Mouse (Mus musculus): ENCODE results near the gene Dnm1. TPM values are rescaled to one million over a fixed set of nuclear protein-coding genes. Genes with fewer than 3 reads are reported as not detected.
A peak's percentile ranks its signal among the peaks of the same experiment; 100 is the strongest.
"Not testable (repeated sequence)": the region's sequence is repeated elsewhere in the genome, so short reads cannot be mapped to it uniquely, and the experiment has no call there.

The Dnm1 gene
- polyA plus RNA-seq, 1 experiment from 2014 or later: 71.2 TPM

GRCm38 (mm10) chr2:32302952-32303351, 50.2 kb downstream of the Dnm1 start:
- Histone ChIP-seq H3K9ac (ENCODE audit: low read depth, low read length) (no peak overlapping the region), H3K27me3 (replicated peaks; ENCODE audit: control insufficient read depth, insufficient read depth, low read length) (no peaks in the 10 kb centered on the region), H3K4me1 (ENCODE audit: control insufficient read depth, insufficient read depth, low read depth, low read length) (no peaks in the 10 kb centered on the region), H3K4me2 (ENCODE audit: low read length) (no peak overlapping the region), H3K9me3 (ENCODE audit: control insufficient read depth, low read length) (no peaks in the 10 kb centered on the region), H3K4me3 (ENCODE audit: low read length) (no peak overlapping the region), H3K36me3 (ENCODE audit: control insufficient read depth, insufficient read depth, low read length) (peaks cover 59% of the 10 kb centered on the region), H3K27ac (ENCODE audit: low read depth, low read length) (no peak overlapping the region)
- 91% methylated on average over 10 of the region's 10 CpGs for WGBS
- no peak for ATAC-seq

- no peaks in the 10 kb centered on the region for H3K27me3 ChIP-seq (replicated peaks; ENCODE audit: control insufficient read depth, insufficient read depth, low read length)
- 90% methylated on average over 4 of the region's 4 CpGs for WGBS
- ATAC-seq: no peak
- no peaks in the 10 kb centered on the region for H3K4me1 ChIP-seq (ENCODE audit: control insufficient read depth, insufficient read depth, low read depth, low read length)
- no peaks in the 10 kb centered on the region for H3K9me3 ChIP-seq (ENCODE audit: control insufficient read depth, low read length)
- peaks cover 41% of the 10 kb centered on the region for H3K36me3 ChIP-seq (ENCODE audit: control insufficient read depth, insufficient read depth, low read length)
- no peak overlapping the region for H3K4me3 ChIP-seq (ENCODE audit: low read length)
- no peak overlapping the region for H3K9ac ChIP-seq (ENCODE audit: low read depth, low read length)
- no peak overlapping the region for H3K27ac ChIP-seq (ENCODE audit: low read depth, low read length)
- H3K4me2 ChIP-seq (ENCODE audit: low read length): no peak overlapping the region
These were observed 53.7 kb downstream of the Dnm1 start for GRCm38 (mm10) chr2:32299469-32299868.

- H3K27ac ChIP-seq (ENCODE audit: low read depth, low read length); ATAC-seq; H3K9me3 ChIP-seq (ENCODE audit: control insufficient read depth, low read length); H3K4me1 ChIP-seq (ENCODE audit: control insufficient read depth, insufficient read depth, low read depth, low read length); H3K4me2 ChIP-seq (ENCODE audit: low read length); H3K4me3 ChIP-seq (ENCODE audit: low read length); H3K27me3 ChIP-seq (replicated peaks; ENCODE audit: control insufficient read depth, insufficient read depth, low read length); H3K9ac ChIP-seq (ENCODE audit: low read depth, low read length): not testable (repeated sequence)
- H3K36me3 ChIP-seq (ENCODE audit: control insufficient read depth, insufficient read depth, low read length): peaks cover 19% of the 10 kb centered on the region
- 88% methylated on average over 2 of the region's 2 CpGs for WGBS
These were observed 57.3 kb downstream of the Dnm1 start for GRCm38 (mm10) chr2:32295842-32296241.

DNA sequence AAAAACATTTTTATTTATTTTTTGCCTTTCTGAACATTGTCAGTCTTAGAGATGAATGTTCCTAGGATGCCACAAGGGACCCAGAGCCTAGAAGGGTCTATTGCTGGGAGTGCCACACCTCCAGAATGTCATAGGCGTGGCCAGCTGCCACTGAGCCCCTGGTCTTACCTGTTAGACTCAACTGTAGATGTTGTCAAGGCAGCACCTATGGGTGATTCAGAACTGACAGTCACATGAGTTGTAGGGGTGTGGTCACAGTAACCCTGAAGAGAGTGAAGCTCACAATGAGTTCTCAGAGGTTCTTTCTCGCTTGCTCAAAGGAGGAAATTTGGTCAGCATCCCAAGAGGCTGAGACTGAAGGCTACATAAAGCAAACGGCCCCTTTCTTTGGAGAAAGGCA, 57.9 kb downstream of the Dnm1 start:
- WGBS: 83% methylated on average over 3 of the region's 3 CpGs
- H3K4me3 ChIP-seq (ENCODE audit: low read length): no peak overlapping the region
- ATAC-seq: no peak
- no peak overlapping the region for H3K4me2 ChIP-seq (ENCODE audit: low read length)
- no peak overlapping the region for H3K9ac ChIP-seq (ENCODE audit: low read depth, low read length)
- no peaks in the 10 kb centered on the region for H3K4me1 ChIP-seq (ENCODE audit: control insufficient read depth, insufficient read depth, low read depth, low read length)
- no peak overlapping the region for H3K27ac ChIP-seq (ENCODE audit: low read depth, low read length)
- no peaks in the 10 kb centered on the region for H3K9me3 ChIP-seq (ENCODE audit: control insufficient read depth, low read length)
- H3K27me3 ChIP-seq (replicated peaks; ENCODE audit: control insufficient read depth, insufficient read depth, low read length): no peaks in the 10 kb centered on the region
- H3K36me3 ChIP-seq (ENCODE audit: control insufficient read depth, insufficient read depth, low read length): peaks cover 19% of the 10 kb centered on the region

DNA sequence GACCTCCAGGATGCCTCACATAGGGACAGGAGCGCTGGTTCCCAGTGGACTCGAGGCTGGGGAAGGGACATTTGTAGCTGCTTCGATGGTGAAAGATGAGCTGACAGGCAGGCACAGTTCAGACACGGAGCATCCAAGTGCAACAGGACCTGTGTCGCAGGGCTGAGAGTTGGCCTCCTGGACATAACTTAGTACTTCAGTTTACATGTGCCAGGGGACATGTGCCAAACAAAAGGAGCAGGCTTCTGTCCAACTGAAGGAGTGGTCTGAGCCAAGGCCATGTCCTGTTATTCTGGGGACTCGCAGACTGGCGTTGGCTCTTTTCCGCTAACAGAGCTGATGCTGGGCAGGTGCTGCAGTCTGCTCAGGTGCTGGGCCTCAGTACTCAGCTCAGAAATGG, 58.8 kb downstream of the Dnm1 start:
- Histone ChIP-seq H3K27me3 (replicated peaks; ENCODE audit: control insufficient read depth, insufficient read depth, low read length) (no peaks in the 10 kb centered on the region), H3K36me3 (ENCODE audit: control insufficient read depth, insufficient read depth, low read length) (peaks cover 19% of the 10 kb centered on the region), H3K27ac (ENCODE audit: low read depth, low read length) (no peak overlapping the region), H3K4me1 (ENCODE audit: control insufficient read depth, insufficient read depth, low read depth, low read length) (peaks cover 3% of the 10 kb centered on the region), H3K4me2 (ENCODE audit: low read length) (no peak overlapping the region), H3K9me3 (ENCODE audit: control insufficient read depth, low read length) (no peaks in the 10 kb centered on the region), H3K4me3 (ENCODE audit: low read length) (no peak overlapping the region), H3K9ac (ENCODE audit: low read depth, low read length) (no peak overlapping the region)
- ATAC-seq: no peak
- WGBS: 76% methylated on average over 8 of the region's 8 CpGs

DNA sequence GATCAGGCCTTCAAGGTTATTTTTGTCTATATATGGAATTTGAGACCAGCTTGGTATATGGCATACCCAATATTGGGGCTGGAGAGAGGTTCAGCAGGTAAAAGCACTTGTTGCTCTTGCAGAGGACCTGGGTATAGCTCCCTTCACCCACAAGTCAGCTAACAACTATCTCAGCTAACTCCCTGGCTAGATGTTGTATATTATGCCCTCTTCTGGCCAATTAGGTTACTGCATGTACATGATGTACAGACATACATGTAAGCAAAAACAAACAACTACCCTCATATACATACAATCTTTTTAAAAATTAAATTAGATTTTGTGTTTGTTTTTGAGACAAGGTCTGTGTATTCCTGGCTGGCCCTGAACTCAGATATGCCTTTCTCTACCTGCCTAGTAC, 63.6 kb downstream of the Dnm1 start:
- no peak overlapping the region for H3K9ac ChIP-seq (ENCODE audit: low read depth, low read length)
- no peak overlapping the region for H3K27ac ChIP-seq (ENCODE audit: low read depth, low read length)
- peaks cover 7% of the 10 kb centered on the region; the same call in 1 of the 2 replicates for H3K36me3 ChIP-seq (ENCODE audit: control insufficient read depth, insufficient read depth, low read length)
- peaks cover 17% of the 10 kb centered on the region for H3K4me1 ChIP-seq (ENCODE audit: control insufficient read depth, insufficient read depth, low read depth, low read length)
- H3K9me3 ChIP-seq (ENCODE audit: control insufficient read depth, low read length): no peaks in the 10 kb centered on the region
- ATAC-seq: no peak
- H3K4me2 ChIP-seq (ENCODE audit: low read length): peak overlapping the region; percentile 84
- H3K27me3 ChIP-seq (replicated peaks; ENCODE audit: control insufficient read depth, insufficient read depth, low read length): no peaks in the 10 kb centered on the region
- no peak overlapping the region for H3K4me3 ChIP-seq (ENCODE audit: low read length)

DNA sequence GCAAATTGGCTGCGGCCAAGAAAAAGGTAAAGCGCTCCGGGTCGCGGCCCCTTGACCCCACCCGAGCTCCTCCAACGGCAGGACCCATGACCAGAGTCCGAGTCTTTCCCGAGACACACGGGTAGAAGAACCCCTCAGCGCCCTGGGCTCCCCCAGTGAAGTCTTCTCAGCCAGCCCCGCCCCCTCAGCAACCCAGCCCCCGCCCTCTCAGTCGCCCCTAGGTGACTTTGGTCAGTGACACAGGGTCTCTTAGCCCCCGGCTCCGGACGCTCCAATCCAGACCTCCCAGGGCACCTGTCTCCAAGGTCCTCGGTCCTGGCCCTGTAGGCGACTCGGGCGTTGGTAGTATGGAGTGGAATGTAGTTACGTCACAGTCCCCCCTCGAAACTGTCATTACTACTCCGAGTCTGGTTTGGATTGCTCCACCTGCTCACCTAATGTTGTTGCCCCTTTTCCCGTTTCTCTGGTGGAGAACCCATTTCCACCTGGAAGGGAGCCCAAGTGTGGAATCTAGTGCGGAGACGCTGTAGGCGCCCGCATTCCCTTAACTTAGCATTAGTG, 64.7 kb downstream of the Dnm1 start:
- 2% methylated on average over 25 of the region's 29 CpGs for WGBS
- peaks cover 12% of the 10 kb centered on the region; the same call in 1 of the 2 replicates for H3K36me3 ChIP-seq (ENCODE audit: control insufficient read depth, insufficient read depth, low read length)
- H3K4me3 ChIP-seq (ENCODE audit: low read length): peak overlapping the region; percentile 83
- H3K9me3 ChIP-seq (ENCODE audit: control insufficient read depth, low read length): no peaks in the 10 kb centered on the region
- peak; percentile 69 for ATAC-seq
- peak overlapping the region; percentile 76 for H3K27ac ChIP-seq (ENCODE audit: low read depth, low read length)
- peak overlapping the region; percentile 84 for H3K4me2 ChIP-seq (ENCODE audit: low read length)
- H3K4me1 ChIP-seq (ENCODE audit: control insufficient read depth, insufficient read depth, low read depth, low read length): peaks cover 17% of the 10 kb centered on the region
- H3K27me3 ChIP-seq (replicated peaks; ENCODE audit: control insufficient read depth, insufficient read depth, low read length): no peaks in the 10 kb centered on the region
- H3K9ac ChIP-seq (ENCODE audit: low read depth, low read length): peak overlapping the region; percentile 85

- Histone ChIP-seq H3K36me3 (ENCODE audit: control insufficient read depth, insufficient read depth, low read length) (0 out of 2 replicates have a peak, but pooled peaks cover 10% of the 10 kb centered on the region), H3K4me2 (ENCODE audit: low read length) (peak within 1 kb of the TSS; percentile 93), H3K27me3 (replicated peaks; ENCODE audit: control insufficient read depth, insufficient read depth, low read length) (no peaks in the 10 kb centered on the region), H3K9me3 (ENCODE audit: control insufficient read depth, low read length) (no peaks in the 10 kb centered on the region), H3K27ac (ENCODE audit: low read depth, low read length) (peak within 1 kb of the TSS; percentile 83), H3K4me3 (ENCODE audit: low read length) (peak within 1 kb of the TSS; percentile 83), H3K4me1 (ENCODE audit: control insufficient read depth, insufficient read depth, low read depth, low read length) (peaks cover 17% of the 10 kb centered on the region), H3K9ac (ENCODE audit: low read depth, low read length) (peak within 1 kb of the TSS; percentile 89)
- WGBS: under 1% methylated on average over 37 of the region's 41 CpGs
- peak; percentile 99 for ATAC-seq
These were observed 65.2 kb downstream of the Dnm1 start, which contains the start of gene Swi5 for GRCm38 (mm10) chr2:32287923-32288367. TSS of gene Swi5 (minus strand) at chr2:32288075.

DNA sequence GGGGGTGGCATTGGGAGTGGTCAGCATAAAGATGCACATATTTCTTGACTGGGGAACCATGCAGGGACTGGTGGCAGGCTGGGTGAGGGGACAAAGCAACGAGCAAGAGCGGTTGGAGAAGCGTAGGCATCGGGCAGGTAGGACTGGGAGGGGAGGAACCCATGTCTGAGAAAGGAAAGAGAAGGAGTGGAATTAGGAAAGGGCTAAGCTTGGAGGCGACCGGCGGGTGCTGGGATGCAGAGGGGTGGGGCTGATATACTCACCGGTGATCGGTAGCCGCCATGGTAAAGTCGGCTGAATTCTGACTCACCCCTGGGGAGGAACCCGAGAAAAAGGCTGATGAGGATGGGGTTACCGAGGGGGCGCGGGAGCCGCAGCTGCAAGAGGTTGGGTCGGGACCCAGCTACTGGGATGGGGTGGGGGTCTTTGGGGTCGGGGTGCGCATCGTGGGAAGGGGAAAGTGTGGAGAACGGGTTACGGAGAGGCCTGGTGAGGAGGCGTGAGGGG, 65.8 kb downstream of the Dnm1 start, which contains the start of gene Golga2:
Golga2 (plus strand) TSS at position 51 of the 507 bp plus-strand sequence.
- 0 out of 2 replicates have a peak, but pooled peaks cover 8% of the 10 kb centered on the region for H3K36me3 ChIP-seq (ENCODE audit: control insufficient read depth, insufficient read depth, low read length)
- H3K9ac ChIP-seq (ENCODE audit: low read depth, low read length): peak within 1 kb of the TSS; percentile 89
- no peaks in the 10 kb centered on the region for H3K27me3 ChIP-seq (replicated peaks; ENCODE audit: control insufficient read depth, insufficient read depth, low read length)
- no peaks in the 10 kb centered on the region for H3K9me3 ChIP-seq (ENCODE audit: control insufficient read depth, low read length)
- under 1% methylated on average over 23 of the region's 23 CpGs for WGBS
- peak within 1 kb of the TSS; percentile 93 for H3K4me2 ChIP-seq (ENCODE audit: low read length)
- H3K4me3 ChIP-seq (ENCODE audit: low read length): peak within 1 kb of the TSS; percentile 83
- H3K27ac ChIP-seq (ENCODE audit: low read depth, low read length): peak within 1 kb of the TSS; percentile 83
- no peak for ATAC-seq
- H3K4me1 ChIP-seq (ENCODE audit: control insufficient read depth, insufficient read depth, low read depth, low read length): peaks cover 17% of the 10 kb centered on the region
